In the genomic region with DNA sequence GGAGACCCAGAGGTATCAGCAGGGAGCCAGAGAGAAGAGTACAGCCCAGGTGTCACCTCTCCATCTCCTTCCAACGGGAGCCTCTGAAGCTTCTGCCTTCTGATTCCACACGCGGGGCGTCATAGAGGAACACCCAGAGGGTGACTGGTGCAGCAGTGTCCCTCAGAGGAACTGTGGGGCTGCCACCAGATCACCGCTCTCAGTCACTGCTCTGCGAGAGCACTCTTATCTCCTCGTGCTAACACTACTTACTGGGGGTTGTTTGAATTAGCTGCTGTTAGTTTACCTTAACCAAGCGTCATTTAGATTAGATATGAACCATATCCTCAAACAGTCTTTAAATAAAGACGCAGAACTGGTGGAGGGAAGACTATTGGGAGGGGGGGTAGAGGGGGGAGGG, we compare ENCODE assay signal across 16 mouse cellular contexts. TPM values are rescaled to one million over a fixed set of nuclear protein-coding genes. Genes with fewer than 3 reads are reported as not detected.
DNase-seq lines count a peak whose midpoint lies in the region; ATAC-seq and TF ChIP-seq lines count a peak whose summit lies in the region.
"Had no signal": no experiment of that assay in that cellular context is flagged by ENCODE, and none has a peak within 500 bp of the region (broad histone marks: within the 10 kb centered on the region; RNA-seq: fewer than 3 reads in every experiment).

No protein-coding gene starts in this region.

- H3K36me3 ChIP-seq in heart, embryonic 12.5 days: no peaks in the 10 kb centered on the region
- no peaks in the 10 kb centered on the region for H3K36me3 ChIP-seq in lung, postnatal 0 days (ENCODE audit: insufficient read depth, low read length)

- no peak for TF ChIP-seq CTCF in lung, postnatal 0 days (IDR thresholded peaks at IDR 0.05)

- no peak for TF ChIP-seq EP300 in lung, postnatal 0 days (IDR thresholded peaks at IDR 0.05)

- peaks cover 4% of the 10 kb centered on the region; the same call in 1 of the 2 replicates for H3K9me3 ChIP-seq in heart, embryonic 12.5 days (replicated peaks)
- no peaks in the 10 kb centered on the region for H3K9me3 ChIP-seq in lung, postnatal 0 days (ENCODE audit: low read length)
- H3K9me3 ChIP-seq: embryonic facial prominence, embryonic 13.5 days; kidney, embryonic 15.5 days had no signal

- H3K4me1 ChIP-seq in heart, embryonic 12.5 days (replicated peaks): peaks cover 34% of the 10 kb centered on the region
- peaks cover 4% of the 10 kb centered on the region; the same call in 1 of the 2 replicates for H3K4me1 ChIP-seq in lung, postnatal 0 days (ENCODE audit: insufficient read depth, low read depth, low read length)

- 0 out of 2 replicates have a peak, but pooled peaks cover 15% of the 10 kb centered on the region for H3K27me3 ChIP-seq in heart, embryonic 12.5 days (replicated peaks)
- no peaks in the 10 kb centered on the region for H3K27me3 ChIP-seq in lung, postnatal 0 days (replicated peaks; ENCODE audit: insufficient read depth, low read length)
- H3K27me3 ChIP-seq: embryonic facial prominence, embryonic 13.5 days; kidney, embryonic 15.5 days had no signal

- no peak overlapping the region for H3K4me3 ChIP-seq in heart, embryonic 12.5 days
- no peak overlapping the region for H3K4me3 ChIP-seq in lung, postnatal 0 days (ENCODE audit: low read depth, low read length)
- H3K4me3 ChIP-seq: embryonic facial prominence, embryonic 13.5 days; kidney, embryonic 15.5 days had no signal

- 6% methylated on average over 9 of the region's 9 CpGs for WGBS in heart, embryonic 12.5 days
- WGBS in lung, postnatal 0 days: 12% methylated on average over 9 of the region's 9 CpGs

- no peak for ATAC-seq in heart, embryonic 12.5 days (ENCODE audit: insufficient number of reproducible peaks, low FRiP score)
- peak; percentile 52 for ATAC-seq in lung, postnatal 0 days
- ATAC-seq in megakaryocyte progenitor cell, adult 5-6 weeks (replicated peaks; ENCODE audit: poor library complexity): peak; percentile 48
- ATAC-seq: hindbrain, postnatal 0 days had no signal

- no peak overlapping the region for H3K9ac ChIP-seq in heart, embryonic 12.5 days
- H3K9ac ChIP-seq in lung, postnatal 0 days (replicated peaks; ENCODE audit: low read depth): no peak overlapping the region
- H3K9ac ChIP-seq: embryonic facial prominence, embryonic 13.5 days; kidney, embryonic 15.5 days had no signal

- intact Hi-C loops in heart, postnatal 25 days (cut with DNase I): no loop called here

- H3K27ac ChIP-seq in heart, embryonic 12.5 days (ENCODE audit: poor library complexity, severe bottlenecking): peak overlapping the region; percentile 20; the same call in 1 of the 2 replicates
- no peak overlapping the region for H3K27ac ChIP-seq in lung, postnatal 0 days (ENCODE audit: low read length)
- H3K27ac ChIP-seq: embryonic facial prominence, embryonic 13.5 days; hindbrain, postnatal 0 days had no signal

- no peak for DNase-seq in heart, postnatal 25 days (ENCODE audit: low spot score)
- peak; percentile 53 for DNase-seq in lung, postnatal 0 days (ENCODE audit: low spot score)
- no peak for DNase-seq in lung, postnatal 14 days
- DNase-seq in adrenal gland, postnatal 10 days: no peak
- no peak for DNase-seq in right cerebral cortex, postnatal 10 days (ENCODE audit: low spot score in 2 of 2)
- DNase-seq: adrenal gland, postnatal 25 days; cerebellum, adult 2 months; layer of hippocampus, postnatal 36 days; spleen, adult 18-20 months; thymus, postnatal 25 days had no signal

- H3K4me2 ChIP-seq in heart, embryonic 12.5 days: peak overlapping the region; percentile 17
- no peak overlapping the region for H3K4me2 ChIP-seq in lung, postnatal 0 days (replicated peaks; ENCODE audit: low read depth, low read length)
- H3K4me2 ChIP-seq: embryonic facial prominence, embryonic 13.5 days; kidney, embryonic 15.5 days had no signal

RNA-seq across cellular contexts. Expression of gene Celsr1, which starts 12.3 kb away (rescaled TPM):
- 2.0 and 2.3 TPM in 2 replicates for polyA plus RNA-seq in heart, embryonic 12.5 days (2016; fragmentation: Nextera tagmentation; extraction: Ambion mirVana)
- 1 to 10 TPM; 6.6 to 7.2 TPM for total RNA-seq in heart, postnatal 25 days (2021)
- polyA plus RNA-seq in lung, postnatal 0 days (2015; fragmentation: Nextera tagmentation; extraction: Ambion mirVana): 2.1 and 2.2 TPM in 2 replicates
- 8.4 and 10.7 TPM in 2 replicates for total RNA-seq in megakaryocyte progenitor cell, adult 5-6 weeks (2015)
- total RNA-seq in megakaryocyte progenitor cell, adult 5-6 weeks (2017): 4.4 and 6.6 TPM in 2 replicates
- total RNA-seq in adrenal gland, postnatal 10 days (2021): 1 to 10 TPM; 4.4 to 6.5 TPM
- total RNA-seq: CH12.LX had no signal

RNA-seq across cellular contexts. Expression of gene Gramd4, which starts 36.2 kb away (rescaled TPM):
- polyA plus RNA-seq in heart, embryonic 12.5 days (2016; fragmentation: Nextera tagmentation; extraction: Ambion mirVana): 14.3 and 14.8 TPM in 2 replicates
- total RNA-seq in heart, postnatal 25 days (2021): 10 to 100 TPM; 30.4 to 34.7 TPM
- polyA plus RNA-seq in lung, postnatal 0 days (2015; fragmentation: Nextera tagmentation; extraction: Ambion mirVana): 9.9 and 11.1 TPM in 2 replicates
- total RNA-seq in megakaryocyte progenitor cell, adult 5-6 weeks (2015): 7.1 and 7.4 TPM in 2 replicates
- 19.7 and 20.5 TPM in 2 replicates for total RNA-seq in megakaryocyte progenitor cell, adult 5-6 weeks (2017)
- total RNA-seq in adrenal gland, postnatal 10 days (2021): 10 to 100 TPM; 13.9 to 22.1 TPM
